In genomic region chr16:23456534-23456933, GRCm38 (mm10) we compare ENCODE assay signal across 10 mouse cellular contexts. TPM values are rescaled to one million over a fixed set of nuclear protein-coding genes. Genes with fewer than 3 reads are reported as not detected.
DNase-seq lines count a peak whose midpoint lies in the region; ATAC-seq and TF ChIP-seq lines count a peak whose summit lies in the region.
"Had no signal": no experiment of that assay in that cellular context is flagged by ENCODE, and none has a peak within 500 bp of the region (broad histone marks: within the 10 kb centered on the region; RNA-seq: fewer than 3 reads in every experiment).

No protein-coding gene starts in this region.

- DNase-seq in heart, adult 18-20 months, result peak; percentile 44 to 55
- DNase-seq in heart, embryonic 10.5 days (ENCODE audit: low spot score), result no peak
- peak; percentile 61 for DNase-seq in adrenal gland, postnatal 10 days
- peak; percentile 78 for DNase-seq in lung, embryonic 14.5 days
- no peak for DNase-seq in right cerebral cortex, postnatal 36 days (ENCODE audit: low spot score in 2 of 2)
- DNase-seq in left cerebral cortex, adult 11 months (ENCODE audit: low spot score), result no peak
- DNase-seq in testis, postnatal 14 days (ENCODE audit: low spot score), result no peak

- no peak for TF ChIP-seq CTCF in lung, embryonic 14.5 days (IDR thresholded peaks at IDR 0.05; ENCODE audit: low read depth)

- 65% methylated on average over 3 of the region's 3 CpGs for WGBS in heart, embryonic 10.5 days
- 48% methylated on average over 3 of the region's 3 CpGs for WGBS in heart, embryonic 12.5 days
- WGBS in lung, embryonic 14.5 days, result 50% methylated on average over 3 of the region's 3 CpGs

- ATAC-seq in heart, embryonic 12.5 days (ENCODE audit: insufficient number of reproducible peaks, low FRiP score), result peak; percentile 42; the same call in 1 of the 2 replicates
- ATAC-seq in lung, embryonic 14.5 days (ENCODE audit: insufficient read depth), result peak; percentile 59
- ATAC-seq: forebrain, embryonic 16.5 days had no signal

- H3K36me3 ChIP-seq in heart, embryonic 10.5 days, result no peaks in the 10 kb centered on the region
- no peaks in the 10 kb centered on the region for H3K36me3 ChIP-seq in heart, embryonic 12.5 days
- H3K36me3 ChIP-seq in lung, embryonic 14.5 days (ENCODE audit: insufficient read depth), result no peaks in the 10 kb centered on the region

- H3K27me3 ChIP-seq in heart, embryonic 10.5 days (ENCODE audit: insufficient read depth, poor library complexity, severe bottlenecking), result peaks cover 16% of the 10 kb centered on the region; the same call in 1 of the 2 replicates
- H3K27me3 ChIP-seq in heart, embryonic 12.5 days (replicated peaks), result peaks cover 3% of the 10 kb centered on the region; the same call in 1 of the 2 replicates
- H3K27me3 ChIP-seq in lung, embryonic 14.5 days (ENCODE audit: insufficient read depth, low read length), result no peaks in the 10 kb centered on the region

- H3K4me1 ChIP-seq in heart, embryonic 10.5 days, result 0 out of 2 replicates have a peak, but pooled peaks cover 2% of the 10 kb centered on the region
- H3K4me1 ChIP-seq in heart, embryonic 12.5 days (replicated peaks), result peaks cover 11% of the 10 kb centered on the region
- peaks cover 5% of the 10 kb centered on the region for H3K4me1 ChIP-seq in lung, embryonic 14.5 days (ENCODE audit: insufficient read depth)

- no peaks in the 10 kb centered on the region for H3K9me3 ChIP-seq in heart, embryonic 10.5 days
- H3K9me3 ChIP-seq in heart, embryonic 12.5 days (replicated peaks), result no peaks in the 10 kb centered on the region
- no peaks in the 10 kb centered on the region for H3K9me3 ChIP-seq in lung, embryonic 14.5 days (ENCODE audit: low read depth, low read length)

- no peak overlapping the region for H3K27ac ChIP-seq in heart, embryonic 10.5 days
- no peak overlapping the region; the same call in 1 of the 2 replicates for H3K27ac ChIP-seq in heart, embryonic 12.5 days (ENCODE audit: poor library complexity, severe bottlenecking)
- no peak overlapping the region for H3K27ac ChIP-seq in lung, embryonic 14.5 days (ENCODE audit: low read depth)

- H3K9ac ChIP-seq in heart, embryonic 12.5 days, result no peak overlapping the region
- no peak overlapping the region for H3K9ac ChIP-seq in lung, embryonic 14.5 days

- no peak overlapping the region for H3K4me2 ChIP-seq in heart, embryonic 12.5 days
- no peak overlapping the region for H3K4me2 ChIP-seq in lung, embryonic 14.5 days

- H3K4me3 ChIP-seq in heart, embryonic 10.5 days, result no peak overlapping the region
- no peak overlapping the region for H3K4me3 ChIP-seq in heart, embryonic 12.5 days
- no peak overlapping the region for H3K4me3 ChIP-seq in lung, embryonic 14.5 days (ENCODE audit: low read depth, low read length)

RNA-seq across cellular contexts. Expression of gene Rtp1, which starts 27.6 kb away (rescaled TPM):
- not detected for total RNA-seq in heart, adult 18-20 months (2021)
- polyA plus RNA-seq in heart, embryonic 10.5 days (2016; fragmentation: Nextera tagmentation; extraction: Ambion mirVana), result not detected in 2 replicates
- not detected for total RNA-seq in adrenal gland, postnatal 10 days (2021)
- not detected in 2 replicates for polyA plus RNA-seq in heart, embryonic 12.5 days (2016; fragmentation: Nextera tagmentation; extraction: Ambion mirVana)
- not detected in 2 replicates for polyA plus RNA-seq in lung, embryonic 14.5 days (2014; fragmentation: Nextera tagmentation; extraction: Ambion mirVana)
- polyA plus RNA-seq: forebrain, embryonic 16.5 days; neural tube, embryonic 14.5 days had no signal

Comparison
In these comparisons a context has a peak if more than half of its experiments do, and no peak if none do; other contexts are left out.
1. DNase-seq: peak in heart, adult 18-20 months (2 of 2), adrenal gland, postnatal 10 days (single experiment) and lung, embryonic 14.5 days (single experiment); none in heart, embryonic 10.5 days (single experiment), right cerebral cortex, postnatal 36 days (0 of 2), left cerebral cortex, adult 11 months (single experiment) and testis, postnatal 14 days (single experiment).